Mouse (Mus musculus) c-Kit-negative CD71-positive TER-119-positive erythroid progenitor cells, embryonic 14.5 days (primary cell): ENCODE results near the gene Taok3.

ENCODE experiments used
- DNase-seq: peaks from one replicate; pipeline ENCODE4 v3.0.0-alpha.2; 2013; ENCODE audit warnings: low read depth, low spot score

Taok3 gene

GRCm38 (mm10) chr5:117143721-117144135, 23.8 kb downstream of the Taok3 start:
- no peak for DNase-seq

GRCm38 (mm10) chr5:117146165-117146564, 26.2 kb downstream of the Taok3 start:
- no peak for DNase-seq

GRCm38 (mm10) chr5:117147187-117148095, 27.5 kb downstream of the Taok3 start:
- DNase-seq = no peak

GRCm38 (mm10) chr5:117149054-117149942, 29.4 kb downstream of the Taok3 start:
- no peak for DNase-seq

GRCm38 (mm10) chr5:117150068-117150467, 30.1 kb downstream of the Taok3 start:
- no peak for DNase-seq

GRCm38 (mm10) chr5:117152944-117153343, 33.0 kb downstream of the Taok3 start:
- DNase-seq = no peak

- no peak for DNase-seq
Observed at GRCm38 (mm10) chr5:117153527-117154091, 33.7 kb downstream of the Taok3 start.

GRCm38 (mm10) chr5:117158335-117159018, 38.5 kb downstream of the Taok3 start:
- DNase-seq = no peak

- DNase-seq = no peak
Observed at GRCm38 (mm10) chr5:117159326-117159725, 39.4 kb downstream of the Taok3 start.

- no peak for DNase-seq
Observed at GRCm38 (mm10) chr5:117159805-117160291, 39.9 kb downstream of the Taok3 start.

- DNase-seq = no peak
Observed at GRCm38 (mm10) chr5:117160499-117160898, 40.6 kb downstream of the Taok3 start.

GRCm38 (mm10) chr5:117163790-117164189, 43.9 kb downstream of the Taok3 start:
- no peak for DNase-seq

- DNase-seq = no peak
Observed at GRCm38 (mm10) chr5:117164516-117164915, 44.6 kb downstream of the Taok3 start.

GRCm38 (mm10) chr5:117164923-117165322, 45.0 kb downstream of the Taok3 start:
- no peak for DNase-seq

GRCm38 (mm10) chr5:117165946-117166345, 46.0 kb downstream of the Taok3 start:
- DNase-seq = no peak

- DNase-seq = no peak
Observed at GRCm38 (mm10) chr5:117166811-117167365, 47.0 kb downstream of the Taok3 start.

- no peak for DNase-seq
Observed at GRCm38 (mm10) chr5:117168351-117169100, 48.6 kb downstream of the Taok3 start.

- DNase-seq = no peak
Observed at GRCm38 (mm10) chr5:117174057-117174456, 54.1 kb downstream of the Taok3 start.

- no peak for DNase-seq
Observed at GRCm38 (mm10) chr5:117175896-117176295, 56.0 kb downstream of the Taok3 start.

GRCm38 (mm10) chr5:117178079-117178478, 58.1 kb downstream of the Taok3 start:
- DNase-seq = no peak
